Mouse (Mus musculus) gastrocnemius, postnatal 10 days (tissue): ENCODE results near the gene Iqsec1. TPM values are rescaled to one million over a fixed set of nuclear protein-coding genes. Genes with fewer than 3 reads are reported as not detected.

Experiments used
- DNase-seq: peaks from one replicate; pipeline ENCODE4 v3.0.0; 2021; ENCODE audit warnings: mixed read lengths
- total RNA-seq, 2 experiments: library from RNA; stranded (reverse); gene quantifications; 2 replicates each; pipeline ENCODE4 v1.2.3; 2021

Iqsec1 gene
- total RNA-seq, 2 experiments from 2014 or later: 58.8 to 71.1 TPM

- no peak for DNase-seq
Observed at GRCm38 (mm10) chr6:90889356-90890285, 98.9 kb downstream of the Iqsec1 start.

- DNase-seq: no peak
Observed at GRCm38 (mm10) chr6:90887024-90887775, 101.3 kb downstream of the Iqsec1 start.

GRCm38 (mm10) chr6:90885626-90886025 is 102.9 kb downstream of the Iqsec1 start:
- DNase-seq: no peak

GRCm38 (mm10) chr6:90884631-90885030 is 103.9 kb downstream of the Iqsec1 start:
- DNase-seq: no peak

GRCm38 (mm10) chr6:90880975-90881374 is 107.5 kb downstream of the Iqsec1 start:
- no peak for DNase-seq

GRCm38 (mm10) chr6:90880404-90880803 is 108.1 kb downstream of the Iqsec1 start:
- no peak for DNase-seq

GRCm38 (mm10) chr6:90871581-90871980 is 116.9 kb downstream of the Iqsec1 start:
- DNase-seq: no peak

- DNase-seq: no peak
Observed at GRCm38 (mm10) chr6:90868033-90868432, 120.5 kb downstream of the Iqsec1 start.

- no peak for DNase-seq
Observed at GRCm38 (mm10) chr6:90861370-90861769, 127.1 kb downstream of the Iqsec1 start.

GRCm38 (mm10) chr6:90857844-90858243 is 130.6 kb downstream of the Iqsec1 start:
- DNase-seq: no peak

GRCm38 (mm10) chr6:90852360-90852759 is 136.1 kb downstream of the Iqsec1 start:
- DNase-seq: no peak

GRCm38 (mm10) chr6:90848068-90848467 is 140.4 kb downstream of the Iqsec1 start:
- no peak for DNase-seq

- no peak for DNase-seq
Observed at GRCm38 (mm10) chr6:90847523-90847922, 141.0 kb downstream of the Iqsec1 start.

GRCm38 (mm10) chr6:90839972-90840371 is 148.5 kb downstream of the Iqsec1 start:
- no peak for DNase-seq

- DNase-seq: no peak
Observed at GRCm38 (mm10) chr6:90836749-90837148, 151.7 kb downstream of the Iqsec1 start.

- DNase-seq: no peak
Observed at GRCm38 (mm10) chr6:90829536-90829935, 158.9 kb downstream of the Iqsec1 start.

- no peak for DNase-seq
Observed at GRCm38 (mm10) chr6:90825063-90825462, 163.4 kb downstream of the Iqsec1 start.

GRCm38 (mm10) chr6:90823322-90823721 is 165.2 kb downstream of the Iqsec1 start:
- no peak for DNase-seq

GRCm38 (mm10) chr6:90821916-90822602 is 166.4 kb downstream of the Iqsec1 start:
- DNase-seq: no peak

- no peak for DNase-seq
Observed at GRCm38 (mm10) chr6:90819880-90820279, 168.6 kb downstream of the Iqsec1 start.

- peak; percentile 68 for DNase-seq
Observed at GRCm38 (mm10) chr6:90818956-90819355, 169.5 kb downstream of the Iqsec1 start.

GRCm38 (mm10) chr6:90816551-90816950 is 171.9 kb downstream of the Iqsec1 start:
- no peak for DNase-seq

- no peak for DNase-seq
Observed at GRCm38 (mm10) chr6:90815341-90815740, 173.1 kb downstream of the Iqsec1 start.
